Mouse (Mus musculus) induced T-regulatory cell, adult 2 months (primary cell): Measurements from ENCODE around the gene Gm49337.
A peak's percentile ranks its signal among the peaks of the same experiment; 100 is the strongest.

Experiments used
- DNase-seq: peaks from one replicate; pipeline ENCODE4 v3.0.0-alpha.2; 2012; ENCODE audit warnings: low read depth

Gene Gm49337

GRCm38 (mm10) chr4:116164759-116165554 lies 8.2 kb upstream of the Gm49337 start:
- DNase-seq, result no peak

GRCm38 (mm10) chr4:116165708-116166407 lies 7.3 kb upstream of the Gm49337 start:
- DNase-seq, result no peak

DNA sequence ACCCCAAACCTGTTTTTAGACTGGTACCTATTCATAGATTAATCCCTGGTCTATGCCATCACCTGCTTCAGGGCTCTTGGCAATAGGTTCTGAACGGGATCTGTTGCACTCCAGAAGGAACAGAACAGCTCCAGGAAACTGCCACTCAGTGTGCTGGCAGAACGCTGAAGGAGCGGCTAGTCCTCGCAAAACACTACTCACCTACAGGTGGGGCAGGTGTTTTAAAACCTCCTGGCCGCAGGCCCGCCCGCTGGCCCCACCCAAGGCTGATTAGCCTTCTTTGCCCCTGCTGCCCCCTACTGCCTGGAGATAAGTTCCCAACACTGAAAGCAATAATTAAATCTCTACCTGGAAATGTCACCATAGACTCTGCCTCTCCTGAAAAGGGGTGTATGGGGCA lies 5.8 kb upstream of the Gm49337 start, which contains the start of gene Tspan1:
Tspan1 (minus strand) TSS at position 198 of the 400 bp plus-strand sequence.
- no peak for DNase-seq

DNA sequence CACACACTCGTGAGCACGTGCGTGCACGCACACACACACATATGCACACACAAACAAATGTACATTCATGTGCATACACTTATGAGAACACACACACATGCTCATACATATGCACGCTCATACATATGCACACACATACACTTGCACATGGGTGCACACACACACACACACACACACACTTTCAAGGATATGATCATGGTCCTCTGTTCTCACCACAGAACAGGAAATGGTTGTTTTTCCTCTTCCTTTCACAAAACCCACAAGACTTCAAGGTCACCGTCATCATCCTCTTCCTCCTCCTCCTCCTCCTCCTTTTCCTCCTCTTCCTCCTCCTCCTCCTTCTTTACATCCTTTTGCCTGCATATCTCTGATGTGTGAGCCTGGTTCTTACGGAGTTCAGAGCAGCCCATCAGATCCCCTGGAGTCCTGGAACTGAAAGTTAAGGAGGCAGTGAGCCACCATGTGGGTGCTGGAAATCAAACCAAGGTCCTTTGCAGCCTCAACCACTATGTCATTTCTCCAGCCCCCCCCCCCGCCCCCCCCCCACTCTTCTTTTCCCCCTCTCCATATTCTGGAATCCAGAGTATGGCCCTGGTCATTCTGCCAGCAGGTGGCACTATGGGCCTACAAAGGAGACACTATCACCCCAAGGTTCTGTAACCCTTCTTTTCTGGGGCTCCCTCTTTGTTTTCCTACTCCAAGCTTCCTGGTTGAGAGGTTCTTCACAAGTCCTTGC lies 4.4 kb upstream of the Gm49337 start:
- DNase-seq, result peak; percentile 79

DNA sequence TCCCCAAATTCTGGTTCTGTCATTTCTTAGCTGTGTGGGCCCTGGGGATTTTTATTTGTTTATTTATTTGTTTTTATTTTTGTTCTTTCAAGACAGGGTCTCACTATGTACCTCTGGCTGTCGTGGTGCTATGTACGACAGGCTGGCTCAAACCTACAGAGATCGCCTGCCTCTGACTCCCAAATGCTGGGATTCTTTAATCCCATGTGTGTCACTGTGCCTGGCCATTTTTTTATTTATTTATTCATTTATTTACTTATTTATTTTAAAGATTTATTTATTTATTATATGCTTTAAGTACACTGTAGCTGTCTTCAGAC lies 3.9 kb upstream of the Gm49337 start:
- no peak for DNase-seq

GRCm38 (mm10) chr4:116173752-116174151 lies 568 bp downstream of the Gm49337 start:
- DNase-seq, result no peak

DNA sequence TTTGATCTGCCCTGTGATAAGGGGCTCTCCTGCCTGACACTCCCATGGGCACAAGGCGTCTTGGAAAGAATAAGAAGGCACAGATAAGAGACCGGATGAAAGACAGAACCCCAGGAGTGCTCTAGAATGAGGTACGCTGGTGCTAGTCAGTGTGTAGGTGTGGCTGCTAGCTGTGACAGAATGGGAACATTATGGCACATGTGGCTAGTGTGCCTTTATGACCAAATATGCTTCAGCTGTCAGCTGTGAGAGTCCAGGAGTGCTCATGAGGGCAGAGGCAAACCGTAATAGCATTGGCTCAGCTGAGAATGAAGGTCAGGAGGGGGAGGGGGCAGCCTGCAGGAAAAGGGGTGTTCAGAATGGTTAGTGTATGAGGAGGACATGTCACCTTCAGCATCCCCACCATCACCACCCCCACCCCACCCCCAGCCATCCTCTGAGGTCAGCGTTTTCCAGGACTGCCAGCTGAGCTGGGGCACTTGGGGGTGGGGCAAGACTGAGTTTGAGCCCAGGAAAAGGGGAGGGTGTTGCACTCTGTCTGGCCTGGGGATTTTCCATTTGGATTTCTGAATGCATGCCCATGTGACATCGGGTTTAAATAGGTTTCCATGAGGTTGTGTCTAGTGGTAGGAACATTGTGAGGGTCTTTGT lies 1.4 kb downstream of the Gm49337 start:
- DNase-seq, result no peak

- DNase-seq, result no peak
These were observed 2.0 kb downstream of the Gm49337 start for GRCm38 (mm10) chr4:116175136-116175535.

GRCm38 (mm10) chr4:116175711-116176542 lies 2.7 kb downstream of the Gm49337 start:
- no peak for DNase-seq

DNA sequence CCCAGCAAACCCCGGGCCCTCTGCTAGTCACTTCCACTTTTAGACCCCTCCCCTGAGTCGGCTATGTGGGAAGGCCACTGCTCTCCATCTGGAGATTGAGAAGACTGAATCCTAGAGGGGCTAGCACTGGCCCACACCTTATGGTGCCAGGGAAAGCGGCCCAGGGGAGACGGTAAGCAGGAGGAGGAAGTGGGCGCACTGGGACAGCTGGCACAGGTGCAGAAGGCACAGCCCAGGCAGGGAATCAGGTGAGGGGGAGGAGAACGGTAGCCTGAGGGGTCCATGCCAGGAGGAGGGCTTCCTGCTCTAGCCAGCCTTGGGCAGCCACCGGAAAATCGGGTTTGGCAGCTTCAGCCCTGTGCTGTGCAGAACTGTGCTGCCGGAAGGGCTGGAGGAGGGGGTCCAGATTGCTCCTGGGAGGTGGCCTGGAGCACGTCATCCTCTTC lies 3.4 kb downstream of the Gm49337 start:
- no peak for DNase-seq

DNA sequence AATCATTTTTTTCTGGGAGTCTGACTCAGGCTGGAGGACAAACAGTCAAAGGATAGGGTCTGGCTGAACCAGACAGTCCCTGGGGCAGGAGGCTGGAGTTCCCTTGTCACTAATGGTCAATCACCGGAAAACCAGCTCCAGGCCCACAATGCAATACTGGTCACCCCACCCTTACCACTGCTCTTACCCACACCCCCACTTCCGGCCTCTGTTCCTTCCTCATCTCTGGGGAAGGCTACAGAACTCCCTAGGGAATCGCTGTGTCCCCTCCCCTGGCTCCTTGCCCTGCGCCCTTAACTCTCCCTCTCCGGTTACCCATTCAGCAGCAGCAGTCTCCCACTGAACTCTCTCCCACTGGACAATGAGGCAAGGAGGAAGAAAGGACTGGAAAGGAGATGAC lies 4.0 kb downstream of the Gm49337 start:
- no peak for DNase-seq

GRCm38 (mm10) chr4:116182079-116182478 lies 8.9 kb downstream of the Gm49337 start:
- DNase-seq, result no peak

DNA sequence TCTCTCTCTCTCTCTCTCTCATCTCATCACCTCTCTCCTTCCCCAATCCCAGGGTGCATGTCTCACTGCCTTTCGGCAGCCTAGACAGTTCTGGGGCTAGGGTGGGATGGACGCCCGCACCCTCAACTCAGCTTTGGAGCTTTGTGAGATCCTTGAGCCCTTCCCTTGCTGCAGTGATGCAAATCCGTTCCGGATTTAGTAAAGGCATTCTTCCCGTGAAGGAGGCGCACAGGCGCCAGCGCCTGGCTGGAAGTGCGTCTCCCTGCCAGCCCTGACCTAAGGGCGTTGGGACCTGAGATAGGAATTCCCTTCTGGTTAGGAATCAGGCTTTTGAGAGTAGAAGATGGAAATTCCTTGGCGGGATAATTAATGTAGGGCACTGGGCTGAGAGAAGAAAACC lies 9.6 kb downstream of the Gm49337 start:
- DNase-seq, result no peak

- peak; percentile 71 for DNase-seq
These were observed 11.9 kb downstream of the Gm49337 start for GRCm38 (mm10) chr4:116185083-116185482.

GRCm38 (mm10) chr4:116192286-116192835 lies 19.2 kb downstream of the Gm49337 start:
- DNase-seq, result no peak

- DNase-seq, result no peak
These were observed 20.6 kb downstream of the Gm49337 start for GRCm38 (mm10) chr4:116193583-116194383.

DNA sequence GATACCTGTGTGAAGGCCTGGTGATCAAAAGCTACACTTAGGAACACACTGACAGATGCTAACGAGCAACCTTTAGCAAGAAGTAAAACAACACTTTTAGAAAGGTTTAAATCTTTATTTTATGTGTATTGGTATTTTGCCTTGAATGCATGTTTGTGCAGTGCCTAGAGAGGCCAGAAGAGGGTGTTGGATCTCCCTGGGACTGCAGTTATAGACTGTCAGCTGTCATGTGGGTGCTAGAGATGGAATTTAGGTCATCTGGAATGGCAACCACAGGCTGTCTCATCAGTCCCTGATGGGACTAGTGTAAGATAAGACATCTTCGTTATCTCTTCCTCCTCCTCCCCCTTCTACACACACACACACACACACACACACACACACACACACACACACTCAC lies 25.2 kb downstream of the Gm49337 start:
- no peak for DNase-seq

DNA sequence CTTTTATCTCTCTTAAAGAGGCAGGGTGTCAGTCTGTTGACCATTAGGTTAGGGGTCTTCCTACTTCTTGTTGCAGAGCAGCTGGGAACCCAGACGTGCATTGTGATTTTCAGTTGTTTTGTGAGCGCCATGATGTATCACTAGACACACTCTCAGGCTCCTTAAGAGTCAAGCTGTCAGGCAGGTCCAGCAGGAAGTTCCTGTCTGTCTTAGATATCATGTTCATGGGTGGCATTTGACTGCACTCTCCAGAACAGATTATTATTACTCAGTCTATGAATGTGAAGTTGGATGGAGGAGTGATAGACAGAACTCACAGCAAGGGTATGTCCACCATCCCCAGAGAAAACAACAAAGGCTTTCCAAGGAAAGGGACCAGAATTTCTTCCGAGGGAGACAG lies 31.2 kb downstream of the Gm49337 start:
- DNase-seq, result no peak

DNA sequence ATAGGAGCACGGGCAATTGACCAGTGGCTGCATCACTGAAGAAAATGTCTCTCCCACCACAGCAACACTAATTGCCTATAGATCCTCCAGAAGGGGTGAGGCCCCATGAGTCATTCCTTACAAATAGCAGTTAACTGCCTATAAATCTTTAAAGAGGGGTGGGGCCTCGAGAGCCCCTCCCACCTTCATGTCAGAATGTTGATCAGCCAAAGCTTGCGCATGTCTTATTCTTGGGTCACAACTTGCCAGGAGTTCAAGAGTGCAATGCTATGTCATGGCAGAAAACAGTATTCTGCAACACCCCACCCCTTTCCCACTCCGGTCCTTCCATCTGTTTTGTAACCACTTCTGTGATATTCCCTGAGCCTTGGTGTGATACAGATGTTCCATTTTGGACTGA lies 33.3 kb downstream of the Gm49337 start:
- DNase-seq, result no peak

- no peak for DNase-seq
These were observed 35.7 kb downstream of the Gm49337 start for GRCm38 (mm10) chr4:116208891-116209290.
